Mouse (Mus musculus) spleen, adult 2 months (tissue): Measurements from ENCODE around the gene Parvb.

Experiments used
- CTCF ChIP-seq: fragments of 200-500 bp; IDR thresholded peaks from 2 replicates; pipeline ENCODE4 v1.5.1; 2011; ENCODE audit warnings: mild to moderate bottlenecking, inconsistent platforms; ENCODE audit not compliant: insufficient read depth, insufficient read length, insufficient replicate concordance; ENCODE audit errors: extremely low read depth
- POLR2A ChIP-seq: fragments of 200-500 bp; IDR thresholded peaks from 2 replicates; pipeline ENCODE4 v1.6.1; 2011; ENCODE audit warnings: low read depth, low read length, inconsistent platforms

- no peak for TF ChIP-seq POLR2A
- TF ChIP-seq CTCF: no peak
Observed at GRCm38 (mm10) chr15:84328870-84329269, 97.0 kb downstream of the Parvb start.
